ENCODE assay signal across 28 mouse cellular contexts in the genomic region with DNA sequence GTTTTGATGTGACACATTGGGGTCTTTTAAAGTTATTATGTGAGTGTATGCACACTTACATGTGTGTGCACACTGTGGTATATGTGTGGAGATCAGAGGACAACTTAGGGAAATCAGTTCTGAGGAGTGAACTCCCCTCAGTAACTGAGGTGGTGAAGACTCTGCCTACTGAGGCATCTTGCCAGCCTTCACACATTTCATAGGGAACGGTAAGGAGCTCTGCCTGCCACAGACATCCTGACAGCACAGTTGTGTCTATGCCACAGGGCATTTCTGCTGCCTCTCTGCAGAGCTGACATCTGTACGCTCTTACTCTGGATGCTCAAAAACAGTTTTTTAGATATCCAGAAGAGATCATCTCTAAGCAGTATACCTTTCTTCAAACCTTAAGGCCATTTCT.
"Had no signal": no experiment of that assay in that cellular context is flagged by ENCODE, and none has a peak within 500 bp of the region (broad histone marks: within the 10 kb centered on the region; RNA-seq: fewer than 3 reads in every experiment).

No protein-coding gene starts in this region.

- ATAC-seq: forebrain, embryonic 13.5 days; forebrain, embryonic 14.5 days; forebrain, embryonic 15.5 days; forebrain, embryonic 16.5 days; forebrain, postnatal 0 days had no signal

- H3K27ac ChIP-seq: embryonic facial prominence, embryonic 10.5 days; embryonic facial prominence, embryonic 12.5 days; embryonic facial prominence, embryonic 13.5 days; embryonic facial prominence, embryonic 15.5 days; forebrain, embryonic 10.5 days; forebrain, embryonic 12.5 days; forebrain, embryonic 13.5 days; forebrain, embryonic 15.5 days; gastrocnemius, adult 2 months; heart, adult 2 months; heart, embryonic 10.5 days had no signal

- DNase-seq: cerebellum, adult 9-10 months; cerebellum, adult 9-11 months; cerebellum, postnatal 10 days; cerebellum, postnatal 14 days; cerebellum, postnatal 25 days; cerebellum, postnatal 36 days; embryo, embryonic 11 days; forebrain, postnatal 0 days; gastrocnemius, adult 2 months; gastrocnemius, postnatal 10 days; gastrocnemius, postnatal 14 days; gastrocnemius, postnatal 25 days; gastrocnemius, postnatal 36 days; heart, adult 11 months; heart, adult 18-20 months; heart, adult 2 months had no signal

- H3K27me3 ChIP-seq: embryonic facial prominence, embryonic 12.5 days; embryonic facial prominence, embryonic 13.5 days; embryonic facial prominence, embryonic 15.5 days; forebrain, embryonic 12.5 days; forebrain, embryonic 13.5 days; forebrain, embryonic 15.5 days had no signal

- H3K4me2 ChIP-seq: embryonic facial prominence, embryonic 12.5 days; embryonic facial prominence, embryonic 13.5 days; embryonic facial prominence, embryonic 15.5 days; forebrain, embryonic 12.5 days; forebrain, embryonic 13.5 days; forebrain, embryonic 15.5 days had no signal

- H3K9me3 ChIP-seq: embryonic facial prominence, embryonic 10.5 days; embryonic facial prominence, embryonic 12.5 days; embryonic facial prominence, embryonic 13.5 days; embryonic facial prominence, embryonic 15.5 days; forebrain, embryonic 10.5 days; forebrain, embryonic 12.5 days; forebrain, embryonic 13.5 days; forebrain, embryonic 15.5 days; heart, embryonic 10.5 days had no signal

- H3K4me1 ChIP-seq: embryonic facial prominence, embryonic 10.5 days; embryonic facial prominence, embryonic 12.5 days; embryonic facial prominence, embryonic 13.5 days; embryonic facial prominence, embryonic 15.5 days; heart, embryonic 10.5 days had no signal

- H3K4me3 ChIP-seq: embryonic facial prominence, embryonic 10.5 days; embryonic facial prominence, embryonic 12.5 days; embryonic facial prominence, embryonic 13.5 days; embryonic facial prominence, embryonic 15.5 days; erythroblast, embryonic 14.5 days; forebrain, embryonic 10.5 days; forebrain, embryonic 12.5 days; forebrain, embryonic 13.5 days; forebrain, embryonic 15.5 days; gastrocnemius, adult 2 months; heart, adult 2 months; heart, embryonic 10.5 days had no signal

- H3K9ac ChIP-seq: embryonic facial prominence, embryonic 12.5 days; embryonic facial prominence, embryonic 13.5 days; embryonic facial prominence, embryonic 15.5 days; forebrain, embryonic 12.5 days; forebrain, embryonic 13.5 days; forebrain, embryonic 15.5 days; forebrain, postnatal 0 days had no signal
